Mouse (Mus musculus) embryonic fibroblast, embryonic 13.5 days (primary cell): ENCODE data around the gene Cacna1c.

Experiments used
- CTCF ChIP-seq: IDR thresholded peaks from 2 replicates; pipeline ENCODE4 v1.5.1; 2011; ENCODE audit warnings: mild to moderate bottlenecking, control low read depth, low read length, moderate library complexity, borderline replicate concordance; ENCODE audit not compliant: insufficient read depth
- POLR2A ChIP-seq: IDR thresholded peaks from 2 replicates; pipeline ENCODE4 v1.6.1; 2011; ENCODE audit warnings: low read depth, mild to moderate bottlenecking, control low read depth, low read length, moderate library complexity

- TF ChIP-seq POLR2A (no peak), CTCF (no peak)
These were observed 404.3 kb downstream of the Cacna1c start for GRCm38 (mm10) chr6:118791921-118792368.
